Mouse (Mus musculus): ENCODE measurements around the gene Col6a2.

Col6a2 gene

DNA sequence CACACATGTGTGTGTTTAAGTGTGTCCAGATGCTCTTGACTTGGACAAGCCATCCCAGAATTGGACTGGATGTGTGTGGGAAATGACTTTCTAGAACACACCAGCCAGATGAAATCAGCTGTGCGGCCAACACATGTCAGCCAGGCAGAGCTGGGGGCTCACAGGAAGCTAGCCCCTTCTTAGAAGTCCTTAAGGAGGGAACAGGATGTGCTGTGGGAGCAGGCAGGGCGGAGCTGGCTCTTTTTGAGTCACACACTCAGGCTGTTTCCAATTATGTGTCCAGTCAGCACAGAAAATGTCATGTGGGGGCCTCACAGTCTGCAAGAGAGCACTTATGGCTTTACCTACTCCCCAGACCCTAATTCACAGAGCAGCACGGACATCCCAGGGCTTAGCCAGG lies 12.6 kb upstream of the Col6a2 start:
- no peak for DNase-seq (ENCODE audit: low spot score in 2 of 2)

DNA sequence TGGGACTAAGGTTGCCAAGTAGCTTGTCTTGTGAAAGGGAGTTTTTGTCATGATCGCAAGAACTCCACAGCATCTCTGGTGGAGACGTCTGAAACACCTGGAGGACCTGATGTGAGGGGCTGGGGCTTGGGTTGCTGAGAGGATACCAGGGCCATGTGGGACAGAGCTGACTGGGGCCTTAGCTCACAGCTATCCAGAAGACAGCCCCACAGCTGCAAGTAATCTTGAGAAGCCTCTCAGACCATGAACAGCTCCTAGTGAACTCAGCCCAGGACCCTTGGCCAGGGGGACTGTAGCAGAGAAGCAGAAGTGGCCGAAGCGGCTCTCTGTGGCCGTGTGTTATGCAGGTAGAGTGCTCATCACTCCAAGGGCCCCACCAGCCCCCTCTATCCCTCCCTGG lies 11.2 kb upstream of the Col6a2 start:
- no peak for DNase-seq (ENCODE audit: low spot score in 2 of 2)

- DNase-seq (ENCODE audit: low spot score in 2 of 2): no peak
Observed at GRCm38 (mm10) chr10:76634094-76634571, 10.7 kb upstream of the Col6a2 start.

DNA sequence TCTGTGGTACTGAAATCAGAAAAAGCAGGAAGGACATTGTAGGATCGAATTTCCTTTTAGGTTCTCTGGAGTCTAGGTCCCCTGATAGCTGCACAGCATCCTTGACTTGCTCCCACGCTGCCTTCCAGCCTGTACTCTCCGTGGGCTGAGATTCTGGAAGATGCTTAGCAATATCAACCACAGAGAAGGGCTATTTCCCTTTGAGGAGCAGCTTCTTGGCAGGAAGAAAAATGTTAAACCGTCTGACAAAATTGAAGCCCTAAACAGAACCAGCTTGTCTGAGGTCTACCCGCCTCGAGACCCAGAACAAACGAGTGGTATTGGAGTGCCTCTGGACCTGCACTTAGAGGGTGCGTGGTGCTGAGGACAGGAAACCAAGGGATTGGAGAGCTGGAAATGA lies 9.2 kb upstream of the Col6a2 start:
- DNase-seq (ENCODE audit: low spot score in 2 of 2): peak in 1 of 2 experiments; percentile 47

DNA sequence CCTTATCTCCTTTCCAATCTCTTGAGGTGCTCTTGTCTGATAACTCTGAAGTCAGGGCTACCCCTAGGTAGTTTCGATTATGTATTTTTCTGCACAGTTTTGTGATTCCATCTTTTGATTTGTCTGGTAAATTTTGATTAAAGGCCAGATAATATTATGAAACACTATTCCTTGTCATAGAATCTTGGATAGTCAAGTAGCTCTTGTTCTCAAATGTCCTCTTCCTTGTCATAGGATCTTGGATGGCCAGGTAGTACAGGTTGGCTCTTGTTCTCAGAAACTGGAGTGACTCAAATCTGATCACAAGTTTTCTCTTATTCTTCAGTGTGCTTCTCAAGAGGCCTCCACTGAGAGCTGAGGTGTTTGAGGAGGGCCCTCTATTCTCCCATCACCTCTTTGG lies 7.2 kb upstream of the Col6a2 start:
- DNase-seq (ENCODE audit: low spot score in 2 of 2): no peak

- no peak for DNase-seq (ENCODE audit: low spot score in 2 of 2)
Observed at GRCm38 (mm10) chr10:76627714-76628113, 4.3 kb upstream of the Col6a2 start.

DNA sequence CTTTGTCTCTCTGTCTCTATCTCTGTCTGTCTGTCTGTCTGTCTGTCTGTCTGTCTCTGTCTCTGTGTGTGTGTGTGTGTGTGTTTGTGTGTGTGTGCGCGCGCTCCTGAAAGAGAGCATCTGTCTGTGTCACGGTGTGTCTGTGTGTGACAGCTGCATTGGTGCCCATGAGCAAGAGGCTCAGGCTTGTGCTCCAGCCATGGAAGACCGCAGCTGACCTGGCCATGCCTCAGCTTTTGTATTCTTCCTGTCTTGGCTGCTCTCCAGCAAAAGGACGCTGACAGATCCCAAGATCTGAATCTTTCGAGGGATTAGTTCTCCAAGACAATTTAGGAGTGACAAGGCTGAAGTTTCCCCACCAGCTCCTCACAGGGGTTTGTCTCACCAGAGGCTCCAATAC lies 1.5 kb upstream of the Col6a2 start:
- DNase-seq (ENCODE audit: low spot score in 2 of 2): no peak

GRCm38 (mm10) chr10:76623734-76624133 lies 304 bp upstream of the Col6a2 start:
- no peak for DNase-seq (ENCODE audit: low spot score in 2 of 2)

DNA sequence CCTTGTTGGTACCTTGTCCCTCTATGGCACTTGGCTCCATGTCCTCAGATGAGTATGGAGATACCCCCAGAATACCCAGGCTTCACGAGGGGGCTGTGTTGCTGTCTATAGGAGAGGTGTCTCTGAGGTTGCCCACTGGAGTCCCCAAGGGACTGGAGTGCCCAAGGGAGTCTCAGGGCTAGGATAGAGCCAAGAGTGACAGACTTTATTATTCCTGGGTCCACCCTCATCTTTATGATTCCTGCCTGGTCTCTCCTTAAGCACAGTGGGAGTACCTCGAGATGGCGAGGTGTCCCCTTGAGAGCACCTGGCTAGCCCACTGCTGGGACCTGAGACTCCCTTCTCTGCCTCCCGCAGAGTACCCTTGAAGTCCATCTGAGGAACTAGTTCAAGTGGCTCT lies 1.0 kb downstream of the Col6a2 start:
- no peak for DNase-seq (ENCODE audit: low spot score in 2 of 2)

GRCm38 (mm10) chr10:76612473-76612872 lies 11.0 kb downstream of the Col6a2 start:
- DNase-seq (ENCODE audit: low spot score in 2 of 2): no peak

- DNase-seq (ENCODE audit: low spot score in 2 of 2): no peak
Observed at GRCm38 (mm10) chr10:76602690-76603089, 20.7 kb downstream of the Col6a2 start.

- no peak for DNase-seq (ENCODE audit: low spot score in 2 of 2)
Observed at GRCm38 (mm10) chr10:76596338-76596737, 27.1 kb downstream of the Col6a2 start.

GRCm38 (mm10) chr10:76590197-76590596 lies 33.2 kb downstream of the Col6a2 start:
- no peak for DNase-seq (ENCODE audit: low spot score in 2 of 2)

- no peak for DNase-seq (ENCODE audit: low spot score in 2 of 2)
Observed at GRCm38 (mm10) chr10:76586190-76586589, 37.2 kb downstream of the Col6a2 start.

GRCm38 (mm10) chr10:76584138-76584537 lies 39.3 kb downstream of the Col6a2 start:
- DNase-seq (ENCODE audit: low spot score in 2 of 2): no peak

GRCm38 (mm10) chr10:76576920-76577319 lies 46.5 kb downstream of the Col6a2 start:
- DNase-seq (ENCODE audit: low spot score in 2 of 2): no peak

DNA sequence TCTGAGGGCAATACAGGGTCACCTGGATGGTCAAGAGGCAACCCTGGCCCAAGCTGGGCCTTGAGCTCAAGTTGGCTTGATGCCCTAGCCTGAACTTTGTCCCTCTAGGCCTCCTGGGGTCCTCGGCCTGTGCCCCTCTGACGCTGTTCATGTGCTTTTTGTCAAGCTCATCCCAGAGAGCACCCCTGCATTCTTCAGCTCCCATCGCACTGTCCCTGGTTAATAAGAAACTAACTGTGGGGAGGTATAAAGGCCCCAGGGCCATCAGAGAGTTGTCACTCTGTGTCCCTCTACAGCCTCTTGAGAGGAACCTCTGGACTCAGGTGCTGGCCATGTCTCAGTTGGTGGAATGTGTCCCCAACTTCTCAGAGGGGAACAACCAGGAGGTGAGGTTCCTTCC lies 48.1 kb downstream of the Col6a2 start, which contains the start of gene Ftcd:
Ftcd (plus strand) TSS at position 275 of the 400 bp plus-strand sequence.
- no peak for DNase-seq (ENCODE audit: low spot score in 2 of 2)

- DNase-seq (ENCODE audit: low spot score in 2 of 2): no peak
Observed at GRCm38 (mm10) chr10:76572151-76572550, 51.3 kb downstream of the Col6a2 start.

DNA sequence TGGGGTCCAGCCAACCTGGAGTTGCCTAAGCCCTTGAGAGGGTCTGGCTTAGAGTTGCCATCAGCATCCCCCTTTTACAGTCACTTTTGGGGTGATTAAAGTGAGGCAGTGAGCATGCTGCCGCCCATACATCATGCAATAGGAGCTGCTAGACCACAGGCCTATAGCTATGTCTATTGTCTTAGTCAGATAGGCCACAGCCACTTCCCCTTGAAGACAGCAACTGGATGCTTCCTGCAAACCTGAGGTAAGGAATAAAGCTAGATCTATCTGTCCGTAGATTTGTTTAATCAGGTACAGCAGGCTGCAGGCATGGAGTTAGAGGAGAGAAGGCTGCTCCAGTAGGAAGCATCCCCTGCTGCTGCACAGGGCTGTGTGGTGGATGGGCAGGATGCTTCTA lies 52.4 kb downstream of the Col6a2 start:
- DNase-seq (ENCODE audit: low spot score in 2 of 2): no peak

DNA sequence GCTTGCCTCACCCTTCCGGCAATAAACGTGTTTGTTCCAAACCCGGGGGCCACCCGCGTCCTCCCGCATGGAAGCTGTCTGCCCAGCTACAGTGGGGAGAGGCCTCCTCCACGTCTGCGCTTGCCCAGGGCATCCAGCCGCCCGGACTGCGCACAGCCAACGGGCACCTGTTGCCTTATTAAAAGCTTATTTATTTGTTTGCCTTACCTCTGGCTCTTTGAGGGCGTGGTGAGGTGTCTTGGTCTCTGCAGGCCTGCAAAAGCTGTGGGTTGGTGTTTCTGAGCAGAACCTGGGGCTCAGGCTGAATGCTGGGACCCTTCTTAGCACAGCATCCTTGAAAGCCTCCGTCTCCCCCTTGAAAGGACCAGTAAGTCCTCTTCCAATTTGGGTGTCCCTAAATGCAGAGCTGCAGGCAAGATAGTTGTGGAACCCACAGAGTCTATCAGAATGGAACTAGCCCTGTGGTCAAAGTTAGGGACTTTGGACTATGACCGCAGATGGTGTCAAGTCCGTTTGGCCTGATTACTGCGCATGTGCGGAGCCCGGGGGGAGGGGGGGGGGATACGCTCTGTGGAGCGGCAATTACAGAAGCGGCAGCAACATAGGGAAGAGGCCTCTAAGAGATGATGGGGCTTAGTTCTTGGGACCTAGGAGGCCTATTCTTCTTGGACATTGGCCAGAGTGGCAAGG lies 53.3 kb downstream of the Col6a2 start:
- DNase-seq (ENCODE audit: low spot score in 2 of 2): no peak

DNA sequence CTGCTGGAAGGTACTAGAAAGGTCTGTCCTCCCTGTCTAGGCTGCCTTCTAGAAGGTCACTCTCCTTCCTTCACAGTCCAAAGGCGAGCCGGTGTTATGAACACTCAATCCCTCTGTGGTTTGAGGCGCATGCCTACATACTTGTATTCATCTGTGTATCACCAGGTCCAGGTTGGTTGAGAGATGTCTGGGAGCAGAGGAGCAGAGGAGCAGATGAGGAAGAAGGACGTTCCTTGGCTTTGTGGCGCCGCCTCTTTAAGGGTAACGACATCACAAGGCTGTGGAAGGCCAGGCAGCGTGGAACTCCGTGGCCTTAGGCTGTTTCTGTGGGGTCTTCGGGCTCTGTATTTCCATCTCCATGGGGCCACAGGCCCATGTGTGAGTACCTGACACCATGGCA lies 61.5 kb downstream of the Col6a2 start, which contains the start of gene Spatc1l:
Spatc1l (plus strand) TSS at position 301 of the 400 bp plus-strand sequence.
- DNase-seq (ENCODE audit: low spot score in 2 of 2): no peak

- DNase-seq (ENCODE audit: low spot score in 2 of 2): no peak
Observed at GRCm38 (mm10) chr10:76554061-76554460, 69.4 kb downstream of the Col6a2 start.

GRCm38 (mm10) chr10:76551556-76551955 lies 71.9 kb downstream of the Col6a2 start:
- no peak for DNase-seq (ENCODE audit: low spot score in 2 of 2)

- no peak for DNase-seq (ENCODE audit: low spot score in 2 of 2)
Observed at GRCm38 (mm10) chr10:76550458-76550857, 73.0 kb downstream of the Col6a2 start.

Measured in right cerebral cortex, postnatal 36 days (tissue).